Mouse (Mus musculus) stomach, embryonic 14.5 days (tissue): Measurements from ENCODE around the gene Gsto1. TPM values are rescaled to one million over a fixed set of nuclear protein-coding genes. Genes with fewer than 3 reads are reported as not detected.

ENCODE experiments used
- ATAC-seq: fragments of 200-750 bp; cut with Nextera tagmentation; 2 replicates; pipeline ENCODE4 v1.8.0; 2017; ENCODE audit warnings: low read depth, moderate TSS enrichment; ENCODE audit not compliant: insufficient number of reproducible peaks, insufficient read depth, low FRiP score
- H3K27ac ChIP-seq: fragments of 300-500 bp; sonication (generic); 2 replicates; pipeline ENCODE4 v1.5.1; 2014; ENCODE audit warnings: mild to moderate bottlenecking, low read length, moderate library complexity, mixed read lengths
- H3K27me3 ChIP-seq: fragments of 300-500 bp; sonication (generic); 2 replicates; pipeline ENCODE4 v1.6.1; 2014; ENCODE audit warnings: low read length, control low read depth, mixed read lengths; ENCODE audit not compliant: control insufficient read depth, insufficient read depth
- H3K36me3 ChIP-seq: fragments of 300-500 bp; sonication (generic); 2 replicates; pipeline ENCODE4 v1.6.1; 2014; ENCODE audit warnings: mild to moderate bottlenecking, control low read depth, low read length, moderate library complexity, mixed read lengths; ENCODE audit not compliant: control insufficient read depth, insufficient read depth
- H3K4me1 ChIP-seq: fragments of 300-500 bp; sonication (generic); 2 replicates; pipeline ENCODE4 v1.6.1; 2014; ENCODE audit warnings: low read length, control low read depth, mixed read lengths; ENCODE audit not compliant: control insufficient read depth, insufficient read depth
- H3K4me2 ChIP-seq: fragments of 300-500 bp; sonication (generic); replicated peaks from 2 replicates; pipeline ENCODE4 v1.6.1; 2014; ENCODE audit warnings: low read depth, low read length, control low read depth
- H3K4me3 ChIP-seq: fragments of 300-500 bp; sonication (generic); 2 replicates; pipeline ENCODE4 v1.5.1; 2014; ENCODE audit warnings: low read depth, low read length, control low read depth
- H3K9ac ChIP-seq: fragments of 300-500 bp; sonication (generic); replicated peaks from 2 replicates; pipeline ENCODE4 v1.6.1; 2014; ENCODE audit warnings: low read depth, mild to moderate bottlenecking, control low read depth, low read length, moderate library complexity, mixed read lengths
- H3K9me3 ChIP-seq: fragments of 300-500 bp; sonication (generic); 2 replicates; pipeline ENCODE4 v1.6.1; 2016; ENCODE audit warnings: low read depth, low read length, control low read depth; ENCODE audit not compliant: control insufficient read depth
- WGBS: fragments of 180-500 bp; shearing (Covaris S2); extraction: QIAGEN DNeasy Blood & Tissue Kit; methylation state at CpG from one replicate; pipeline ENCODE4 v1.1.7; 2014; 5-methylcytosine and 5-hydroxymethylcytosine counted together
- polyA plus RNA-seq: library from polyadenylated mRNA; unstranded; fragments of >200 nt; fragmentation: Nextera tagmentation; extraction: Ambion mirVana; gene quantifications from 2 replicates; pipeline ENCODE4 v1.2.1, GENCODE M21; 2014

Gsto1 gene
- polyA plus RNA-seq, 1 experiment from 2014 or later: 482 TPM

DNA sequence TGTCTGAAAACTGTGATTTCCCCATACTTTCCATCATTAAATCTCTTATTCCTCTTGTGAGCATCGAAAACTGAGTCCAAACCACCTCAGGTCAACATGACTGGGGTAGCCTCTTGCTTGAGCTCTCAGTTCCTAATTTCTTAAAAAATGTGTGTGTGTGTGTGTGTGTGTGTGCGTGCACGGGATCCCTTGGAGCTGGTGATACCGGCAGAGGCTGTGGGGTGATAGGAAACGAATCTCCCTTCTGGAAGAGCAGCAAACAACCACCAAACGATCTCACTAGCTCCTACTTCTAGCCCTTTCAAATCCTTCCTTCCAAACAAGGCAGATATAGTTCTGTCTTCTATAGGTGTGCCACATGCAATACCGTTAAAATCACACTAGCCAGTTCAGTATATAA, 10.0 kb downstream of the Gsto1 start:
- Histone ChIP-seq H3K9ac (peak overlapping the region; percentile 62; the same call in 1 of the 2 replicates), H3K9me3 (no peaks in the 10 kb centered on the region), H3K4me2 (peak overlapping the region; percentile 74), H3K4me1 (no peaks in the 10 kb centered on the region), H3K36me3 (peaks cover 23% of the 10 kb centered on the region; the same call in 1 of the 2 replicates), H3K4me3 (peak overlapping the region; percentile 52; the same call in 1 of the 2 replicates), H3K27ac (no peak overlapping the region), H3K27me3 (no peaks in the 10 kb centered on the region)
- WGBS: 83% methylated on average over 7 of the region's 7 CpGs
- ATAC-seq: no peak

DNA sequence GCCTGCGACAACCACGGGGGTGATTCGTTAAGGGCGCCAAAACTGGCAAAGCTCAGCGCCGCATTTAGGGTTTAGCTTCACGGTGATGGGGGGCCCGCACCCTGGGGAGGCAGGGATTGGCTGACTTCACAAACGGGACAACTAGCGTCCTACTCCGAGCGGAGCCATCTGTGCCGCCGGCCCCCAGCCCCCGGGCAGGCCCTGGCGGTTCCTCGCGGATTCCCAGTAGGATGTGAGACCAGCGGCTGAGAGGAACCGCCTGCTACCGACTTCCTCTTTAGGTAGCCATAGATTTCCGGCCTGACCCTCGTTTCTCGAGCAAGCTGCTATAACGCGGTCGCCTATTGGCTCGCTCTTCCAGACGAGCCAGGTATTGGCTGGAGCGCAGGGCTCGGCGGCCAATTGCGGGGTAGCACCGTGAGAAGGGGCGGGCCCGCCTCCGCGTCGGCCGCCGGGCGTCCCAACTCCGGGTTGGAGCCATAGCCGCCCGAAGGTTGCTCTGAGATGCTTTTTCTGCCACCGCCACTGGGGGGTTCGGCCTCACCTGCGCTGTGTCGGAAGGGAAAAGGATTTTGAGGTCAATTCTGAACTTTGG, 10.7 kb downstream of the Gsto1 start, which contains the start of gene Gsto2:
Gsto2 (plus strand) TSS at position 182 of the 595 bp plus-strand sequence.
- peaks cover 16% of the 10 kb centered on the region; the same call in 1 of the 2 replicates for H3K36me3 ChIP-seq
- no peaks in the 10 kb centered on the region for H3K9me3 ChIP-seq
- peak within 1 kb of the TSS; percentile 62 for H3K9ac ChIP-seq
- H3K27me3 ChIP-seq: no peaks in the 10 kb centered on the region
- ATAC-seq: peak; percentile 100
- peak within 1 kb of the TSS; percentile 52 for H3K4me3 ChIP-seq
- WGBS: under 1% methylated on average over 49 of the region's 49 CpGs
- peak within 1 kb of the TSS; percentile 78 for H3K27ac ChIP-seq
- H3K4me1 ChIP-seq: no peaks in the 10 kb centered on the region
- H3K4me2 ChIP-seq: peak within 1 kb of the TSS; percentile 74

DNA sequence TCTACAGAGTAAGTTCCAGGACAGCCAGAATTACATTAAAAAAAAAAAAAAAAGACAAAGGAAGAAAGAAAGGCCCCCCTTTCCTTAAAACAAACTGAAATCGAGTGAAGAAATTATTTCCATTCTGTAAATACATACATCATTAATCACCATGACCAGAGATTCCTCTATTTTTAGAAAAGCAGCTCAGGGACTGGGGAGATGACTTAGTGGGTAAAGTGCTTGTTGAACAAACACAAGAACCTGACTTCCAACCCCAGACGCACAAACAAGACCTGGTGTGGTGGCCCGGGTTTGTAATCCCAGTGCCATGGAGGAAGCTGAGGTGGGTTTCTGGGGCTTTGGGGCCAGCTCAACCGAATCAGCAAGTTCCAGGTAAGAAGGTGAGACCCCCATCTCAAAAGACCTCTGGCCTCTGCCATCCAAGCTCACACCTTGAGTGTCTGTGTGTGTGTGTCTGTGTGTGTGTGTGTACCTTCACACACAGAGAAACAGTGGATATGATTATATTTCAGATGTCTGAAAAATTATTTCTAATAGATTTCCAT, 12.9 kb downstream of the Gsto1 start:
- H3K9me3 ChIP-seq: no peaks in the 10 kb centered on the region
- H3K4me1 ChIP-seq: no peaks in the 10 kb centered on the region
- no peak for ATAC-seq
- H3K9ac ChIP-seq: no peak overlapping the region
- no peak overlapping the region for H3K27ac ChIP-seq
- no peak overlapping the region for H3K4me3 ChIP-seq
- peaks cover 8% of the 10 kb centered on the region; the same call in 1 of the 2 replicates for H3K36me3 ChIP-seq
- no peaks in the 10 kb centered on the region for H3K27me3 ChIP-seq
- H3K4me2 ChIP-seq: no peak overlapping the region
- WGBS: 49% methylated on average over 4 of the region's 4 CpGs

DNA sequence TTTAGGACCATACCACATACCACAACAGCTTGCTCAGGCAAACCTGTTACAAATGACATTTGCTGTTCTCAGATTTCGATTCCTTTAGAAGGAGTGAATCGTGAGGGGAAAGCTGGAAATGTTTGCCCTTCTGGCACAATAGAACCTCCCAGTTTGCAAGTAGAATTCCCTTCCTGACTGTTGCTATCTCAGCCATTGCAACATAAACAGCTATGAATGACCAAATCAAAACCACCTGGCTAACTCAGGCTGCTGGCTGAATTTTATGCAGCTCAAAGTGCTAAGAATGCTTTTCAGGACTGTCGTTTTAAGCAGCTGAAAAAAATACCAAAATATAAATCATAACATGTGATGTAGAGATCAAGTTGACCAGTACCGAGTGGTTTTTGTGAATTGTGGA, 14.2 kb downstream of the Gsto1 start:
- Histone ChIP-seq H3K9me3 (no peaks in the 10 kb centered on the region), H3K27ac (no peak overlapping the region), H3K4me2 (no peak overlapping the region), H3K9ac (no peak overlapping the region), H3K27me3 (no peaks in the 10 kb centered on the region), H3K4me1 (no peaks in the 10 kb centered on the region), H3K36me3 (no peaks in the 10 kb centered on the region), H3K4me3 (no peak overlapping the region)
- no peak for ATAC-seq
- 56% methylated on average over 4 of the region's 4 CpGs for WGBS

DNA sequence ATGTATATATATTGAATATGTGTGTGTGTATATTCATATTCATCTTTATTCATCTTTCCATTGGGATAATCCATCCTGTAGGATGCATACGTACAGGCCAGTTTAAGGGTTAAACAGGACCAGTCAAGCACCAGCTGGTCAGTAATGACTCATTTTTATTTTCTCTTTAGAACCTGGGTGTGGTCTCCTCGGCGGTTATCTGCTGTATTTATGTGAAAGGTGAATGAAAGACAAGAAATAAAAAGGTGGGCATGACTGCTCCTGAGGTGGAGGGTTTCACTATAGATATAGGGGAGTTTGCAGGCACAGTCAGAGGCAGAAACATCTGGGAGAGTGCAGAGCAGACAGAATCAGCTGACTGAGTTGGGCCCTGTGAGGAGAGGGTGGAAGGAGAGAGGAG, 14.7 kb downstream of the Gsto1 start:
- no peak for ATAC-seq
- H3K9ac ChIP-seq: no peak overlapping the region
- no peak overlapping the region for H3K4me3 ChIP-seq
- no peaks in the 10 kb centered on the region for H3K9me3 ChIP-seq
- no peak overlapping the region for H3K27ac ChIP-seq
- WGBS: 26% methylated on average over 3 of the region's 3 CpGs
- H3K4me2 ChIP-seq: no peak overlapping the region
- H3K4me1 ChIP-seq: no peaks in the 10 kb centered on the region
- no peaks in the 10 kb centered on the region for H3K36me3 ChIP-seq
- H3K27me3 ChIP-seq: no peaks in the 10 kb centered on the region

DNA sequence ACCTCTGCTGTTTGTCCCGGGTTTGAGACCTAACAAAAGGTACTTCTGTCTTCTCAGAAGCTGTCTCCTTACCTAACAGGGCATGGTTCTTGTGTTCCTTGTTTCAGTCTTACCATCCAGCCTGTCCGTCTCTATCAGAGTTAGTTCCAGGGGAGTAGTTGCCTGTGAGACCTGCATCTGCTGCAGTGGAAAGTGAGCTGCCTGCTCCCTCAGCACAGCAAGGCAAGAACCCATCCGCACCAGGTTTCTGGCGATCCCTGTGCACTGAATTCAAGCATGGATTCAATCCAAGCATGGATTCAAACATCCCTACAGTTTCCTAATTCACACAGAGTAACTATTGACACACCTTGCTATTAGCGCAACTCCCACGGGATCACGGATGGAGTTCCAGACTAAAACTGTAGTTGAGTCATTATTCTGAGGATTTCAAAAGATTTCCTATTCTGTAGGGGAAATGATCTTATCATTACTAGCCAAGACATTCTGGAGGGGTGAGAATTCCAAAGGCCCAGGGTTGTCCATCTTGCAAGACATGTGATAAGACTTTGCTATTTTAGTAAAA, 15.4 kb downstream of the Gsto1 start:
- Histone ChIP-seq H3K27ac (no peak overlapping the region), H3K27me3 (no peaks in the 10 kb centered on the region), H3K4me1 (no peaks in the 10 kb centered on the region), H3K9ac (no peak overlapping the region), H3K36me3 (no peaks in the 10 kb centered on the region), H3K4me2 (no peak overlapping the region), H3K4me3 (no peak overlapping the region), H3K9me3 (no peaks in the 10 kb centered on the region)
- no peak for ATAC-seq
- WGBS: 66% methylated on average over 7 of the region's 7 CpGs

DNA sequence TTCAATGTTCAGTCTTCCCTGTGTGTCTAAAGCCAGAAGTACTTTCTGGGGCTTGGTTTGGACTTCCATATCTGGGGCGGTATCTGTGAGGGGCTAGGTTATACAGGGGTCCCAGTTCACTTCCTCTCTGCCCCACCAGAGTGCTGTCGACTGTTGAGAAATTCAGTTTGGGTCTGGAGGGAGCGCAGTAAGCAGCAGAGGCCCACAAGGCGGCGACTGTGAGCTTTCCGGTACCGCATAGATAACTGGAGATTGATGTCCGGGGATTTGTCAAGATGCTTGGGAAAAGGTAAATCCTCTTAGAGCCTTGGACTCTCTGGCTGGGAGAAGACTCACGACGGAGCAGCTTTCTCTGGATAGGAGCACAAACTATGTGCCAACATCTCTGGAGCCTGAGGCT, 16.7 kb downstream of the Gsto1 start:
- 34% methylated on average over 10 of the region's 10 CpGs for WGBS
- H3K4me2 ChIP-seq: no peak overlapping the region
- H3K36me3 ChIP-seq: no peaks in the 10 kb centered on the region
- H3K27me3 ChIP-seq: no peaks in the 10 kb centered on the region
- H3K9me3 ChIP-seq: no peaks in the 10 kb centered on the region
- no peaks in the 10 kb centered on the region for H3K4me1 ChIP-seq
- H3K9ac ChIP-seq: no peak overlapping the region
- ATAC-seq: no peak
- no peak overlapping the region for H3K27ac ChIP-seq
- H3K4me3 ChIP-seq: no peak overlapping the region

DNA sequence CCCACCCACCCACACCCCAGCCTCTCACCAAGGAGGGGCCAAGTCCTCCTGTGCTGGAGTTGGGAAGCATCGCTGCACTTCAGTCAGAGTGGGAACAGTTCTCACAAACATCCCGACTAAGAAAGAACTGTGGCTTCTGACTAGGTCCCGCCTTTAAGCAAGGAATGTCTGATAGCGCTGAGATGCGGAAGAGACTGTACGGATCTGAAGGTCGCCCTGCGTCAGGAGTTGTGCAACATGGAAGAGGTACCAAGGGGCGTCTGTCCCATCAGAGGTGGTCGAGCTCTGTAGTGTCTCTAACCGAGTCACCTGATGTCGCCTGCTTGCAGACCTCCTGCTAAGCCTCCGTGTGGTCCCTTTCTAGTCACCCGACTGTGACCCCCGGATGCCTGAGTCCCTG, 21.5 kb downstream of the Gsto1 start:
- 60% methylated on average over 15 of the region's 15 CpGs for WGBS
- Histone ChIP-seq H3K9me3 (no peaks in the 10 kb centered on the region), H3K9ac (no peak overlapping the region), H3K36me3 (no peaks in the 10 kb centered on the region), H3K4me1 (no peaks in the 10 kb centered on the region), H3K4me2 (no peak overlapping the region), H3K27me3 (no peaks in the 10 kb centered on the region), H3K27ac (no peak overlapping the region), H3K4me3 (no peak overlapping the region)
- no peak for ATAC-seq
